Mouse (Mus musculus): ENCODE data around the gene Clic3. TPM values are rescaled to one million over a fixed set of nuclear protein-coding genes. Genes with fewer than 3 reads are reported as not detected.

The Clic3 gene
- total RNA-seq, 2 experiments from 2014 or later, result 0.35 to 0.64 TPM

- no peak for DNase-seq
Observed at GRCm38 (mm10) chr2:25480541-25480940, 23.9 kb downstream of the Clic3 start.

GRCm38 (mm10) chr2:25482969-25483368 lies 26.3 kb downstream of the Clic3 start:
- no peak for DNase-seq

- DNase-seq, result no peak
Observed at GRCm38 (mm10) chr2:25484901-25485647, 28.4 kb downstream of the Clic3 start.

- DNase-seq, result no peak
Observed at GRCm38 (mm10) chr2:25487965-25488670, 31.5 kb downstream of the Clic3 start.

GRCm38 (mm10) chr2:25488671-25489068 lies 32.0 kb downstream of the Clic3 start:
- DNase-seq, result no peak

- no peak for DNase-seq
Observed at GRCm38 (mm10) chr2:25492988-25493387, 36.4 kb downstream of the Clic3 start.

GRCm38 (mm10) chr2:25493476-25493961 lies 36.9 kb downstream of the Clic3 start, which contains the start of gene Lcn12:
TSS of gene Lcn12 (minus strand) at chr2:25493911.
- no peak for DNase-seq

- no peak for DNase-seq
Observed at GRCm38 (mm10) chr2:25496462-25496861, 39.8 kb downstream of the Clic3 start.

- no peak for DNase-seq
Observed at GRCm38 (mm10) chr2:25497846-25498575, 41.4 kb downstream of the Clic3 start.

GRCm38 (mm10) chr2:25498622-25499478 lies 42.2 kb downstream of the Clic3 start:
- DNase-seq, result no peak

- no peak for DNase-seq
Observed at GRCm38 (mm10) chr2:25500071-25500575, 43.5 kb downstream of the Clic3 start.

GRCm38 (mm10) chr2:25500576-25501405 lies 44.2 kb downstream of the Clic3 start, which contains the start of gene Fbxw5:
TSS of gene Fbxw5 (plus strand) at chr2:25500750.
- DNase-seq, result peak; percentile 88

GRCm38 (mm10) chr2:25501593-25502486 lies 45.2 kb downstream of the Clic3 start, which contains the start of gene C8g:
TSS of gene C8g (minus strand) at chr2:25501719.
- no peak for DNase-seq

GRCm38 (mm10) chr2:25502726-25503125 lies 46.1 kb downstream of the Clic3 start:
- DNase-seq, result no peak

- DNase-seq, result no peak
Observed at GRCm38 (mm10) chr2:25504538-25504937, 47.9 kb downstream of the Clic3 start.

- no peak for DNase-seq
Observed at GRCm38 (mm10) chr2:25505000-25505399, 48.4 kb downstream of the Clic3 start.

- no peak for DNase-seq
Observed at GRCm38 (mm10) chr2:25505860-25506259, 49.2 kb downstream of the Clic3 start.

GRCm38 (mm10) chr2:25506964-25507363 lies 50.3 kb downstream of the Clic3 start:
- no peak for DNase-seq

Measured in gastrocnemius, postnatal 25 days (tissue).